Comparison of ENCODE assay signal across 8 mouse cellular contexts in genomic region chr13:109261642-109262220, GRCm38 (mm10).
DNase-seq lines count a peak whose midpoint lies in the region; ATAC-seq and TF ChIP-seq lines count a peak whose summit lies in the region.

No protein-coding gene starts in this region.

- no peaks in the 10 kb centered on the region for H3K9me3 ChIP-seq in kidney, embryonic 14.5 days (ENCODE audit: control insufficient read depth, low read length)
- H3K9me3 ChIP-seq in embryonic facial prominence, embryonic 12.5 days = no peaks in the 10 kb centered on the region
- no peaks in the 10 kb centered on the region for H3K9me3 ChIP-seq in limb, embryonic 14.5 days (ENCODE audit: control insufficient read depth, low read length)
- H3K9me3 ChIP-seq in neural tube, embryonic 13.5 days = no peaks in the 10 kb centered on the region

- H3K9ac ChIP-seq in kidney, embryonic 14.5 days (ENCODE audit: low read depth, low read length) = no peak overlapping the region
- no peak overlapping the region for H3K9ac ChIP-seq in embryonic facial prominence, embryonic 12.5 days
- H3K9ac ChIP-seq in limb, embryonic 14.5 days (ENCODE audit: low read depth, low read length, severe bottlenecking) = no peak overlapping the region
- H3K9ac ChIP-seq in neural tube, embryonic 13.5 days = no peak overlapping the region

- intact Hi-C loops in left cerebral cortex, postnatal 10 days (cut with DNase I) = no loop called here

- 38% methylated on average over 5 of the region's 5 CpGs for WGBS in kidney, embryonic 14.5 days
- 29% methylated on average over 5 of the region's 5 CpGs for WGBS in embryonic facial prominence, embryonic 12.5 days
- WGBS in limb, embryonic 14.5 days = 12% methylated on average over 5 of the region's 5 CpGs
- WGBS in neural tube, embryonic 13.5 days = 29% methylated on average over 5 of the region's 5 CpGs

- ATAC-seq in kidney, embryonic 14.5 days (ENCODE audit: low FRiP score, low TSS enrichment) = no peak
- no peak for ATAC-seq in embryonic facial prominence, embryonic 12.5 days (ENCODE audit: insufficient number of reproducible peaks, insufficient read depth, low FRiP score, low TSS enrichment)
- no peak for ATAC-seq in limb, embryonic 14.5 days (ENCODE audit: low FRiP score, low read depth)
- no peak for ATAC-seq in neural tube, embryonic 13.5 days (ENCODE audit: low read depth)

- H3K4me1 ChIP-seq in kidney, embryonic 14.5 days (ENCODE audit: control insufficient read depth, insufficient read depth, low read length) = 0 out of 2 replicates have a peak, but pooled peaks cover 10% of the 10 kb centered on the region
- peaks cover 8% of the 10 kb centered on the region; the same call in 1 of the 2 replicates for H3K4me1 ChIP-seq in embryonic facial prominence, embryonic 12.5 days
- H3K4me1 ChIP-seq in limb, embryonic 14.5 days (ENCODE audit: control insufficient read depth, insufficient read depth, low read length) = 0 out of 2 replicates have a peak, but pooled peaks cover 14% of the 10 kb centered on the region
- H3K4me1 ChIP-seq in neural tube, embryonic 13.5 days (replicated peaks) = peaks cover 26% of the 10 kb centered on the region

- H3K4me2 ChIP-seq in kidney, embryonic 14.5 days (replicated peaks; ENCODE audit: low read depth, low read length) = peak overlapping the region; percentile 87
- H3K4me2 ChIP-seq in embryonic facial prominence, embryonic 12.5 days (replicated peaks) = peak overlapping the region; percentile 73
- peak overlapping the region; percentile 83 for H3K4me2 ChIP-seq in limb, embryonic 14.5 days (replicated peaks; ENCODE audit: low read depth, low read length, severe bottlenecking)
- peak overlapping the region; percentile 84 for H3K4me2 ChIP-seq in neural tube, embryonic 13.5 days

- no peak overlapping the region for H3K27ac ChIP-seq in kidney, embryonic 14.5 days (ENCODE audit: low read depth, low read length)
- no peak overlapping the region for H3K27ac ChIP-seq in embryonic facial prominence, embryonic 12.5 days
- no peak overlapping the region for H3K27ac ChIP-seq in limb, embryonic 14.5 days (replicated peaks; ENCODE audit: low read depth, low read length)
- H3K27ac ChIP-seq in neural tube, embryonic 13.5 days (replicated peaks) = no peak overlapping the region

- peak overlapping the region; percentile 51; the same call in 1 of the 2 replicates for H3K4me3 ChIP-seq in kidney, embryonic 14.5 days (ENCODE audit: low read length)
- H3K4me3 ChIP-seq in embryonic facial prominence, embryonic 12.5 days = peak overlapping the region; percentile 49
- peak overlapping the region; percentile 48; the same call in 1 of the 2 replicates for H3K4me3 ChIP-seq in limb, embryonic 14.5 days (replicated peaks; ENCODE audit: low read length)
- peak overlapping the region; percentile 46; the same call in 1 of the 2 replicates for H3K4me3 ChIP-seq in neural tube, embryonic 13.5 days

- no peaks in the 10 kb centered on the region for H3K36me3 ChIP-seq in kidney, embryonic 14.5 days (ENCODE audit: control insufficient read depth, insufficient read depth, low read length)
- no peaks in the 10 kb centered on the region for H3K36me3 ChIP-seq in embryonic facial prominence, embryonic 12.5 days
- no peaks in the 10 kb centered on the region for H3K36me3 ChIP-seq in limb, embryonic 14.5 days (ENCODE audit: control insufficient read depth, insufficient read depth, low read length)
- H3K36me3 ChIP-seq in neural tube, embryonic 13.5 days = no peaks in the 10 kb centered on the region

- no peak for DNase-seq in kidney, adult 11 months
- DNase-seq in limb, embryonic 14.5 days (ENCODE audit: low spot score) = no peak
- DNase-seq in left cerebral cortex, postnatal 10 days (ENCODE audit: extremely low spot score in 1 of 2, low spot score in 2 of 2) = no peak
- DNase-seq in c-Kit-positive CD71-positive TER-119-positive erythroid progenitor cells, embryonic 14.5 days (ENCODE audit: low spot score) = no peak
- DNase-seq in right cerebral cortex, postnatal 10 days (ENCODE audit: low spot score in 2 of 2) = no peak

- TF ChIP-seq POLR2A in limb, embryonic 14.5 days (IDR thresholded peaks at IDR 0.05; ENCODE audit: borderline replicate concordance, extremely low read depth, insufficient read depth, insufficient read length) = no peak

- H3K27me3 ChIP-seq in kidney, embryonic 14.5 days (ENCODE audit: control insufficient read depth, insufficient read depth, low read length) = no peaks in the 10 kb centered on the region
- H3K27me3 ChIP-seq in embryonic facial prominence, embryonic 12.5 days = no peaks in the 10 kb centered on the region
- no peaks in the 10 kb centered on the region for H3K27me3 ChIP-seq in limb, embryonic 14.5 days (ENCODE audit: control insufficient read depth, insufficient read depth, low read length)
- no peaks in the 10 kb centered on the region for H3K27me3 ChIP-seq in neural tube, embryonic 13.5 days
